Mouse (Mus musculus): Measurements from ENCODE around the gene Wdr24. TPM values are rescaled to one million over a fixed set of nuclear protein-coding genes. Genes with fewer than 3 reads are reported as not detected.
A peak's percentile ranks its signal among the peaks of the same experiment; 100 is the strongest.

The Wdr24 gene
- polyA plus RNA-seq, 1 experiment from 2014 or later = 31.8 TPM

DNA sequence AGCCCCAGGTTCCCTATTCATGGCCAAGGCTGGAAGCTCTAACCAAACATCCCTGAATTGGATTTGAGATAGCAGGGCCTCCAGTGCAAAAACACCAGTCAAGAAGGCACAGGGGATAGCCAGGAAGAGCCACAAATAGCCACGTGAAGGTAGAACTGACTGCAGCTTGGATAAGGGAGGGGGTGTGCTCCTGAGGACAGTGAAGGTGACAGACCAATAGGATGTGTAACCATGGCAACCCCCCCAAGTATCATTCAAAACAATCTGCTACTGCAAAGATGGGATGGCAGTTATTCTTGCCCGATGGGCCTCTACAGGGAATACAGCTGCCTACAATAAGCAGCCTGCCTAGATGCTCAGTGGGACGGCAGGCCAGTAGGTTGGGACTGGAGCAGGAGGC is 14.1 kb downstream of the Wdr24 start:
- 49% methylated on average over 3 of the region's 3 CpGs for WGBS
- Histone ChIP-seq H3K4me3 (ENCODE audit: low read depth, low read length) (no peak overlapping the region), H3K27ac (ENCODE audit: low read depth, low read length) (peak overlapping the region; percentile 67), H3K9me3 (ENCODE audit: control insufficient read depth, low read length) (no peaks in the 10 kb centered on the region), H3K27me3 (ENCODE audit: control insufficient read depth, insufficient read depth, low read length) (no peaks in the 10 kb centered on the region), H3K36me3 (ENCODE audit: control insufficient read depth, insufficient read depth, low read length) (peaks cover 27% of the 10 kb centered on the region), H3K4me1 (ENCODE audit: control insufficient read depth, insufficient read depth, low read length) (peaks cover 41% of the 10 kb centered on the region), H3K9ac (ENCODE audit: low read length) (peak overlapping the region; percentile 68; the same call in 1 of the 2 replicates), H3K4me2 (ENCODE audit: low read depth) (peak overlapping the region; percentile 68; the same call in 1 of the 2 replicates)
- ATAC-seq (ENCODE audit: insufficient read depth, low FRiP score, low TSS enrichment) = no peak
- DNase-seq (ENCODE audit: low spot score) = peak; percentile 31

DNA sequence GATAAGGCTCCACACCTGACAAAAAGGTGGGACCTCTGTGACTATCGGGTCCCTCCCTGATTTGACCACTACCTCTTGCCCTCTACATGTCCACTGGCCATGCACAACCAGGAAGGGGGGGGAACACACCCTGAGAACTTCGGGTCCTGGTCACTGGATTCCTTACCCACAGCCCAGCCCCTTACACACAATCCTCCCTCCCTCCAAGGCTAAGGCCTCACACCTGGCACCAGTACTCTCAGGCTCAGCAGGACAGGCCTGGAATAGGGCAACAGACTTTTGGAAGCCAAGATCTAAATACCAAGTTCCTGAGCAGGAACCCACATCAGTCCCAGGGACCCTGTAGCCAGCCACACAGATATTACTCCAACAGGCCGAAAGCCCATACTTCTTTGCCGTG is 15.5 kb downstream of the Wdr24 start:
- H3K27ac ChIP-seq (ENCODE audit: low read depth, low read length) = no peak overlapping the region
- DNase-seq (ENCODE audit: low spot score) = no peak
- WGBS = 86% methylated on average over 4 of the region's 4 CpGs
- peaks cover 44% of the 10 kb centered on the region for H3K4me1 ChIP-seq (ENCODE audit: control insufficient read depth, insufficient read depth, low read length)
- H3K9ac ChIP-seq (ENCODE audit: low read length) = no peak overlapping the region
- ATAC-seq (ENCODE audit: insufficient read depth, low FRiP score, low TSS enrichment) = no peak
- H3K4me3 ChIP-seq (ENCODE audit: low read depth, low read length) = no peak overlapping the region
- H3K36me3 ChIP-seq (ENCODE audit: control insufficient read depth, insufficient read depth, low read length) = peaks cover 27% of the 10 kb centered on the region
- H3K4me2 ChIP-seq (ENCODE audit: low read depth) = no peak overlapping the region
- H3K9me3 ChIP-seq (ENCODE audit: control insufficient read depth, low read length) = no peaks in the 10 kb centered on the region
- H3K27me3 ChIP-seq (ENCODE audit: control insufficient read depth, insufficient read depth, low read length) = no peaks in the 10 kb centered on the region

DNA sequence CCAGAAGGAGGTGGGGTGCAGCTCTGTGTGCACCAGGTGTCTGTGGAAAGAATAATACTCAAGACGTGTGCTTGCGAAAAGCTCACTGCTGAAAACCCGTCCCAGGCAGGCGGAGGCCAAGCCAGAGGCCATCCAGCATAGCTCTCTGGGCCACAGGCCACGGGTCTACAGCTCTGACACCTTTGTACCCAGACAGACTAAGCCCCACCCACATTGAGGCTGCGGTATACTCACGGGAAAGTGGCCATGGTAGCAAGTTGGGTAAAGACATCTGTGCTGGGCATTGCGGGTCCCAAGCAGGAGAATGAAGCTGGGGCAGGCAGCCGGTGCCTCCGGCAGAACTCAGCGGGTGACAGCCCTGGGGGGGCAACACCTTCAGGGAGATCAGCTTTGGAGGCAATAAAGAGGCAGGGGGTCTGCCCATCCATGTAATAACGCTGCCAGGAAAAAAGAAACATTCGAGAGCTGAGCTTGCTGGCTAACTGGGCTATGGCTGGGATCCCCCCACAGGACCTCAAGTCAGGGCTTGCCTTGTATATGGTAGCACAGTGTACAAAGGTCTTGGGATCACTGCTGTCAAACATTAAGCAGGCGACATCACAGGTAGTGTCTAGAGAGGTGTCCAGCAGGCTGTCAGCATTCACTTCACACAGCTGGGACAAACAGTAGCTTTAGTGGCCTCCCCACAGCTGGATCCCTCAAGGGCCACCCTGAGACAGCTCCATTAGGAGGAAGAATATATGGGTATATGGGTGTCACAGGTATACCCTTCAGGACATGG is 16.2 kb downstream of the Wdr24 start:
- no peak overlapping the region for H3K4me3 ChIP-seq (ENCODE audit: low read depth, low read length)
- no peaks in the 10 kb centered on the region for H3K27me3 ChIP-seq (ENCODE audit: control insufficient read depth, insufficient read depth, low read length)
- H3K27ac ChIP-seq (ENCODE audit: low read depth, low read length) = no peak overlapping the region
- WGBS = 87% methylated on average over 14 of the region's 14 CpGs
- no peak overlapping the region for H3K9ac ChIP-seq (ENCODE audit: low read length)
- no peak overlapping the region for H3K4me2 ChIP-seq (ENCODE audit: low read depth)
- peaks cover 27% of the 10 kb centered on the region for H3K36me3 ChIP-seq (ENCODE audit: control insufficient read depth, insufficient read depth, low read length)
- ATAC-seq (ENCODE audit: insufficient read depth, low FRiP score, low TSS enrichment) (no peak), DNase-seq (ENCODE audit: low spot score) (no peak)
- peaks cover 36% of the 10 kb centered on the region for H3K4me1 ChIP-seq (ENCODE audit: control insufficient read depth, insufficient read depth, low read length)
- no peaks in the 10 kb centered on the region for H3K9me3 ChIP-seq (ENCODE audit: control insufficient read depth, low read length)

DNA sequence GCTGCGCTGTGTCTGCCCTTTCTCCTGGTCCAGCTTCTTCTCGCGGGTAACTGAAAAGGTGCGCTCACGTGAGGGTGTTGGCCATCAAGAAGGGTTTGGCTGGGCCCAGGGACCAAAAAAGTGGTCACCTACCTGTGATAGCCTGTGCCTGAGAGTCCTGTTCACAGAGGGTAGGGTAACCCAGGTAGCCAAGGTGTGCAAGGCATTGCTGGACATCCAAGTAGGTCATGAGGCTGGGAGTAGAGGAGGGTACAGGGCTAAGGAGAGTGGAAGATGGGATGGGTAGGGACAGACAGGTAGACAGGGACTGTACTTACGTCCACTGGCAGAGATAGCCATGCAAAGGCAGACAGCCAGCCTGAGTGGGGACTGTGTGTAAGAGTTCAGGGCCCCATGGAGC is 17.1 kb downstream of the Wdr24 start:
- H3K4me1 ChIP-seq (ENCODE audit: control insufficient read depth, insufficient read depth, low read length) = peaks cover 30% of the 10 kb centered on the region
- peaks cover 23% of the 10 kb centered on the region for H3K36me3 ChIP-seq (ENCODE audit: control insufficient read depth, insufficient read depth, low read length)
- ATAC-seq (ENCODE audit: insufficient read depth, low FRiP score, low TSS enrichment) (no peak), DNase-seq (ENCODE audit: low spot score) (no peak)
- H3K9me3 ChIP-seq (ENCODE audit: control insufficient read depth, low read length) = no peaks in the 10 kb centered on the region
- H3K4me2 ChIP-seq (ENCODE audit: low read depth) = no peak overlapping the region
- no peak overlapping the region for H3K27ac ChIP-seq (ENCODE audit: low read depth, low read length)
- no peaks in the 10 kb centered on the region for H3K27me3 ChIP-seq (ENCODE audit: control insufficient read depth, insufficient read depth, low read length)
- H3K9ac ChIP-seq (ENCODE audit: low read length) = no peak overlapping the region
- no peak overlapping the region for H3K4me3 ChIP-seq (ENCODE audit: low read depth, low read length)
- WGBS = 98% methylated on average over 6 of the region's 6 CpGs

DNA sequence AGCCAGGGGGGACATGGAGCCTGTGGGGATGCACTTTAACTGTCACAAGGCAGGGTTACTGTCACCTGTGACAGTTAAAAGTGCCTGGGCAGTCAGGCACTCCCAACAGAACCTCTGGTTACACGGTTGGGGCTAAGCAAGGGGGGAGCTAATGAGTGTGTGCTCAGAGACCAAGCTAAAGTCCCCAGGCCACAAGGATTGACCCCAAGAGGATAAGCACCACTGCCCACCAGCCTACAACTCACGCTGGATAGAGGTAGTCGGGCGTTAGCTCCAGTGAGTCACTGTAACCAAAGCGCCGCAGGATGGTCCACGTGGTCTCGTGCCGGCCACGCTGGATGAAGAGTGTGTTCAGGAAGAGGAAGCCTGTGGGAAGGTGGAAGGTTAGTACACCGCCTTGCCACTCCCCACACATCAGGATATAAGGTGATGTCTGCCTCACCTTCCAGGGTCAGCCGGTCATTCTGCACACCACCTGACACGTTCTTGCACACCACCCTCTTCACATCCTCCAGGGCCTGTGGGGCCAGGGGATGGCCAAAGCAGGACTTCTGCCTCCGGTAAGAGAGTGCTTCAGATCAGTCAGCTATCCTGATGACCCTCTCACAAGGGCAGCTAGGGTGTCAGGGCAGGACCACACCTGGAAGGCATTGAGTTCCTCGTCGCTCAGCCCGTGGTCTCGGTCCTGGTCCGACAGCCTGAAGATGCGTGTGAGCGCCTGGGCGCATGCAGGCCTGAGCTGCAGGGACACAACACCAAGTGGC is 17.9 kb downstream of the Wdr24 start, which contains the start of gene Gm20683:
Gene Gm20683, minus strand, starts transcription at position 647 of the 764 bp plus-strand sequence.
- 93% methylated on average over 22 of the region's 22 CpGs for WGBS
- H3K27me3 ChIP-seq (ENCODE audit: control insufficient read depth, insufficient read depth, low read length) = no peaks in the 10 kb centered on the region
- no peak within 1 kb of the TSS for H3K9ac ChIP-seq (ENCODE audit: low read length)
- H3K4me1 ChIP-seq (ENCODE audit: control insufficient read depth, insufficient read depth, low read length) = peaks cover 28% of the 10 kb centered on the region
- no peaks in the 10 kb centered on the region for H3K9me3 ChIP-seq (ENCODE audit: control insufficient read depth, low read length)
- DNase-seq (ENCODE audit: low spot score) (no peak), ATAC-seq (ENCODE audit: insufficient read depth, low FRiP score, low TSS enrichment) (no peak)
- H3K27ac ChIP-seq (ENCODE audit: low read depth, low read length) = no peak within 1 kb of the TSS
- H3K4me2 ChIP-seq (ENCODE audit: low read depth) = no peak within 1 kb of the TSS
- H3K36me3 ChIP-seq (ENCODE audit: control insufficient read depth, insufficient read depth, low read length) = peaks cover 23% of the 10 kb centered on the region
- no peak within 1 kb of the TSS for H3K4me3 ChIP-seq (ENCODE audit: low read depth, low read length)

DNA sequence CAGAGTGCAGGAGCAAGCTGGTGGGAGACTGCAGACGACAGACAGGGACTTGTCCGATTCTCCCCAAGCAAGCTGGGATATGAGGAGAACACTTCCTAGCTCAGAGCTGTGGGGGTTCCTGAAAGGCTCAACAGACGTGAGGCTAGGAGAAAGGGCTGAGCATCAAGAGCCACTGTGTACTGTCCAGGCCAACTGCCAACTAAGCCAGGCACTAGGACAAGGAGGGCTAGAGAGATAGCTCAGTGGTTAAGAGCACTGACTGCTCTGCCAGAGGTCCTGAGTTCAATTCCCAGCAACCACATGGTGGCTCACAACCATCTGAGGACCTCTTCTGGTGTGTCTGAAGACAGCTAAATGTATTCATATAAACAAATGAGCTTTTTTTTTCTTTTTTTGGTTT is 19.1 kb downstream of the Wdr24 start:
- DNase-seq (ENCODE audit: low spot score) = no peak
- Histone ChIP-seq H3K27ac (ENCODE audit: low read depth, low read length) (no peak overlapping the region), H3K4me2 (ENCODE audit: low read depth) (no peak overlapping the region), H3K27me3 (ENCODE audit: control insufficient read depth, insufficient read depth, low read length) (no peaks in the 10 kb centered on the region), H3K4me3 (ENCODE audit: low read depth, low read length) (no peak overlapping the region), H3K9ac (ENCODE audit: low read length) (no peak overlapping the region), H3K36me3 (ENCODE audit: control insufficient read depth, insufficient read depth, low read length) (peaks cover 23% of the 10 kb centered on the region), H3K4me1 (ENCODE audit: control insufficient read depth, insufficient read depth, low read length) (peaks cover 16% of the 10 kb centered on the region), H3K9me3 (ENCODE audit: control insufficient read depth, low read length) (no peaks in the 10 kb centered on the region)
- WGBS = 85% methylated on average over 3 of the region's 3 CpGs
- no peak for ATAC-seq (ENCODE audit: insufficient read depth, low FRiP score, low TSS enrichment)

DNA sequence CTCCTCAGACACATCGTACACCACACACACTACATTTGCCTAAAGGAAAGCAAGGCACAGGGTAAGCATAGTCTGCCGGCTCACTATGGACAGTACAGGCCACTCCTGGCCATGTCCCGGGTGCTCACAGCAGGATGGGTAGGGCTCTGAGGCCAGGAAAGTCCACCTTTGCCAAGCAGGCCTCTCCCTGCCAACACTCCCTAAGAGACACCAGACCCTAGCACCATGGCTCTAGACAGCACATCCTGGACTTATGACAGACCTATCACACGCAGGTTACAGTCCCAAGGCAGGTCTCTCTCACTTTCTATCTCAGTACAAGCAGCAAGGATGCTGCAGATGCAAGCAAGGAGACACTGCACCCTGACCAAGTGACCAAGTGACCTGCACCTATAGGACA is 19.7 kb downstream of the Wdr24 start:
- 94% methylated on average over 4 of the region's 4 CpGs for WGBS
- H3K36me3 ChIP-seq (ENCODE audit: control insufficient read depth, insufficient read depth, low read length) = peaks cover 23% of the 10 kb centered on the region
- peak overlapping the region; percentile 93 for H3K4me3 ChIP-seq (ENCODE audit: low read depth, low read length)
- H3K4me2 ChIP-seq (ENCODE audit: low read depth) = peak overlapping the region; percentile 89
- no peaks in the 10 kb centered on the region for H3K27me3 ChIP-seq (ENCODE audit: control insufficient read depth, insufficient read depth, low read length)
- ATAC-seq (ENCODE audit: insufficient read depth, low FRiP score, low TSS enrichment) (no peak), DNase-seq (ENCODE audit: low spot score) (no peak)
- no peaks in the 10 kb centered on the region for H3K9me3 ChIP-seq (ENCODE audit: control insufficient read depth, low read length)
- H3K9ac ChIP-seq (ENCODE audit: low read length) = no peak overlapping the region; the same call in 1 of the 2 replicates
- H3K27ac ChIP-seq (ENCODE audit: low read depth, low read length) = no peak overlapping the region
- peaks cover 10% of the 10 kb centered on the region for H3K4me1 ChIP-seq (ENCODE audit: control insufficient read depth, insufficient read depth, low read length)

DNA sequence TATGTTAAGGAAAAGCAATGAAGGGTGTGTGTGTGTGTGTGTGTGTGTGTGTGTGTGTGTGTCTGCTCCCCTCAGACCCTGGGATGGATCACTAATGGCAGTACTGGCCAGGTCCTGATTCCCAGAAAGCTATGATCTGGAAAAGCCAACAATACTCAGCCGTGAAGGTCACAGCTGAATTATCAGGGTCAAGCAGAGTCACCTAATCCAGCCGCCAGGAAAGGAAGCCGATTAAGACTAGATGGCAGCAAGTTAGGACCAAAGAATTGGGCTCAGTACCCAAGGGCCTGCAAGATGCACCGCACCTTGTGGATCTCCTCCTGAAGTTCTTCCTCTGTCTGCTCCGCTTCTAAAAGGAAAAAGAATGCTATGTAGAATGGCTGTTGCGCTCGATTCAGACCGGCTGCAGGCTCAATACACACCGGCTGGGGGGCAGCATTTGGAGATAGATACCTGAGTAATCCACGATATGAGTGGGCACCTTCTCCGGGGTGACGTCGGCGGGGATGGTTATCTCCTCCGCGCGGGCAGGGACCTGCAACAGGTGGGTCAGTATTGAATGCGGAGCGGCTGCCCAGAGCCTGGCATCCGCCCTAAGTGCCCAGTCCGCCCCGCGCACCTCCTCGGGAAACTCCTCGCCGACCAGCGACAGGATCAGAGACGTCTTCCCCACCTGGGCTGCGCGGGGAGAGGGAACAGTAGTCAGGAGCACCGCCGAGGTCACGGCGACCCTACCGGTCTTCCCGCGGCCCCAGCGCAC is 20.4 kb downstream of the Wdr24 start:
- peaks cover 8% of the 10 kb centered on the region; the same call in 1 of the 2 replicates for H3K4me1 ChIP-seq (ENCODE audit: control insufficient read depth, insufficient read depth, low read length)
- peak overlapping the region; percentile 93 for H3K4me3 ChIP-seq (ENCODE audit: low read depth, low read length)
- peaks cover 23% of the 10 kb centered on the region for H3K36me3 ChIP-seq (ENCODE audit: control insufficient read depth, insufficient read depth, low read length)
- ATAC-seq (ENCODE audit: insufficient read depth, low FRiP score, low TSS enrichment) (peak; percentile 11; the same call in 1 of the 2 replicates), DNase-seq (ENCODE audit: low spot score) (no peak)
- H3K27me3 ChIP-seq (ENCODE audit: control insufficient read depth, insufficient read depth, low read length) = no peaks in the 10 kb centered on the region
- peak overlapping the region; percentile 89 for H3K4me2 ChIP-seq (ENCODE audit: low read depth)
- 4% methylated on average over 38 of the region's 38 CpGs for WGBS
- peak overlapping the region; percentile 60 for H3K27ac ChIP-seq (ENCODE audit: low read depth, low read length)
- H3K9me3 ChIP-seq (ENCODE audit: control insufficient read depth, low read length) = no peaks in the 10 kb centered on the region
- H3K9ac ChIP-seq (ENCODE audit: low read length) = peak overlapping the region; percentile 81

Data from neural tube, embryonic 11.5 days (tissue).